Mouse (Mus musculus) spleen, adult 2 months (tissue): ENCODE data around the gene Ackr1.

ENCODE experiments used
- CTCF ChIP-seq: fragments of 200-500 bp; IDR thresholded peaks from 2 replicates; pipeline ENCODE4 v1.5.1; 2011; ENCODE audit warnings: mild to moderate bottlenecking, inconsistent platforms; ENCODE audit not compliant: insufficient read depth, insufficient read length, insufficient replicate concordance; ENCODE audit errors: extremely low read depth
- POLR2A ChIP-seq: fragments of 200-500 bp; IDR thresholded peaks from 2 replicates; pipeline ENCODE4 v1.6.1; 2011; ENCODE audit warnings: low read depth, low read length, inconsistent platforms

DNA sequence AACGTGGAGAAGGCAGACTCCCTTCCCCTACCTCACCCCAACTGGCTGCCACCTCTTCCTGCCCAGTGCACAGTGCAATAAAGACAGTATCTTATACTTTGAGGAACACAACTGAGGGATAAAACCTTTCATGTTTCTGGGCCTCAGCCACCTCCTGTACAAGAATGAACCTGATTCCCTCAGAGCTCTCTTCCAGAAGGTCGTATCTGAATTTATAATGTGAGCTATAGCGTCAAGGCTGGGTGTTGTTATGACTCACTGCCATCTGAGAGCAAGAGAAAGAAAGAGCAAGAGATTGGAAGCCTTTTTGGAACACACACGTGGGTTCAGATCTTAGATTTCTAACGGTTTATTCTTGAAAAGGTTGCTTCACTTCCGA lies 11.3 kb downstream of the Ackr1 start:
- TF ChIP-seq CTCF (no peak), POLR2A (no peak)
